Mouse (Mus musculus) thymus, postnatal 0 days (tissue): ENCODE data around the gene Dleu7. TPM values are rescaled to one million over a fixed set of nuclear protein-coding genes. Genes with fewer than 3 reads are reported as not detected.

Experiments used
- DNase-seq: peaks from one replicate; pipeline ENCODE4 v3.0.0-alpha.2; 2015; ENCODE audit warnings: low spot score
- polyA plus RNA-seq: library from polyadenylated mRNA; unstranded; fragments of >200 nt; fragmentation: Nextera tagmentation; extraction: Ambion mirVana; gene quantifications from 2 replicates; pipeline ENCODE4 v1.2.1, GENCODE M21; 2015

Gene Dleu7
- 5.6 and 6.4 TPM in 2 replicates for polyA plus RNA-seq

DNA sequence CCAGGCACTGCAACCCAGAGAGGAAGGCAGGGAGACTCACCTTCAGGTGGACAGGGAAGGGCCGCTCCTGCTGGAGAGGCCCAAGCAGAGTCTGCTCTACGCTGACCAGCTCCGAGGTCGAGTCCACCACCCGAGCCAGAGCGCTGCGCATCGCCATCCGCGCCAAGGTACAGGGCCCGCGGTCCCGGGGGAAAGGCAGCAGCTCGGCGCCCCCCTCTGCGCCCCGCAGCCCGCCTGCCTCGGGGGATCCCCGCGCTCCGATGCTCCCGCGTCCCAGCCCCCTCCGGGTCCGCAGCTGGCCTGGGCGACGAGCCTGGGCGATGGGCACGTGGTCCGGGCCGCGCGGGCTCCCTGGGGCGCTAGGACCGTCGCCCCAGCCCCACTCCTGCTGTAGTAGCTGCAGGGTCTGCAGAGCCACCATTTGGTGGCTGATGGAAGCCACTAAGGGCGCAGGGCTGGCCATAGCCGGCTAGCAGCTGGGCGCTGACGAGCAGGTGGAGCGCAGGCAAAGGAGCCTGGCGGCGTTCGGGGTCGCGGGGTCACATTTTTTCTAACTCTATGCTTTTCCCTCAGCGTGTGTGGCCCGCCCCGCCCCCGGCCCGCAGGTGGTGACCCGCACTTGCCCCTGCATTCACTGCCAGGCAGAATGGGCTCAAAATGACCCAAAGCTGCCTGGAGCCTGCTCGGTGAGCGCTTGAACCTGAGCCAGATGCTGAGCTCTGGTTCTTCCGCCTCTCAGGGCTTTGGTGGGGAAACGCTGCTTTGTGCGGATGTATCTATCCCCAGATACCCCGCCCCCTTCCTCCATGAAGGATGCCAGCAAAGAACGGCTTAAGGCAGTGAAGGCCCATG, at the start of gene Dleu7, which contains the start of gene Rnaseh2b:
Dleu7 (minus strand) TSS at position 560 of the 852 bp plus-strand sequence.
Rnaseh2b (plus strand) TSS at position 102 of the 852 bp plus-strand sequence.
- DNase-seq, result peak; percentile 71

DNA sequence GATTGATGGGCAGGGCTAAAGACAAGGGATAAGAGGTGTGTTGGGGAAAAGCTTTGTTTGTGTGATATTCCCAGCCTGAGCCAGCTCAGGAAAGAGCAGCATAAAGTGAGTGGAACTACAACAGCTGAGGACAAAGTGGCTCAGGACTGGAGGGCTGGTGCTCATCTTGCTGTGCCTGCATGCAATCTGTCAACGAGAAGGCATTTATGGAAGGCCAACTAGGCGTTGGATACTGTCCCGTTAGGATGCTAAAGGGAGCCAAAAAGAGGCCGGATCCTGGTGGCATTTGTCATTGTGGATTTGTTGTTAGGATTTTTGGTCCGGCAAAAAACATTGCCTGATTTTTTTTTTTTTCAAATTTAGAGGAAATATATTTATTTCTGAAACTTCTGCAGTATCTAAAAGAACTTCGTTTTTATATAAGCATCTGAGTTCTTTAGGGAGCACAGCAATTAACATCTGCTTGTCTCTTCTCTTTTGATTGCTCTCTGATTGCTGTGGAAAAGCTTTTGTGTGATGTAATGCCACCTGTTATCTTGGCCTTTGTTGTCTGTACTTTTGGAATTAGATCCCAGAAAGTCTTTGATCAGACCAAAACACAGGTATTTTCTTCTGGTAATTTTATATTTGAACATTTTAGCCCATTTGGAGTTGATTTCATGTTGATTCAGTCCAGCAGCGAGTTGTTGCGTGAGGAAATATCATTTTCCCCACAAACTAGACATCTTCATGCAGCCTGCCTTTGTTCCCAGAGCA, 49.2 kb upstream of the Dleu7 start:
- DNase-seq, result no peak

DNA sequence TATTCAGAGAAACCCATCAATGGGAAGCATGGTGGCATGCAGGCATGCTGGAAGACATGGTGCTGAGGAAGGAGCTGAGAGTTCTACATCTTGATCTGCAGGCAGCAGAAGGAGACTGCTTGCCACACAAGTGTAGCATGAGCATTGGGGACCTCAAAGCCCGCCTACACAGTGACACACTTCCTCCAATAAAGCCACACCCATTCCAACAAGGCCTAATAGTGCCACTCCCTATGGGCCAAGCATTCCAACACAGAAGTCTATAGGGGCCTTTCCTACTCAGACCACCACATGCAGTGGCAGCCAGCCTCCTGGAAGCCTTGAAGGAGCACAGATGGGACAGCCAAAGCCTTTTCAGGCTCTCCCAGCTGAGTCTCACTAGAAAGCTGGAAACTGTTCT, 46.3 kb upstream of the Dleu7 start:
- no peak for DNase-seq

DNA sequence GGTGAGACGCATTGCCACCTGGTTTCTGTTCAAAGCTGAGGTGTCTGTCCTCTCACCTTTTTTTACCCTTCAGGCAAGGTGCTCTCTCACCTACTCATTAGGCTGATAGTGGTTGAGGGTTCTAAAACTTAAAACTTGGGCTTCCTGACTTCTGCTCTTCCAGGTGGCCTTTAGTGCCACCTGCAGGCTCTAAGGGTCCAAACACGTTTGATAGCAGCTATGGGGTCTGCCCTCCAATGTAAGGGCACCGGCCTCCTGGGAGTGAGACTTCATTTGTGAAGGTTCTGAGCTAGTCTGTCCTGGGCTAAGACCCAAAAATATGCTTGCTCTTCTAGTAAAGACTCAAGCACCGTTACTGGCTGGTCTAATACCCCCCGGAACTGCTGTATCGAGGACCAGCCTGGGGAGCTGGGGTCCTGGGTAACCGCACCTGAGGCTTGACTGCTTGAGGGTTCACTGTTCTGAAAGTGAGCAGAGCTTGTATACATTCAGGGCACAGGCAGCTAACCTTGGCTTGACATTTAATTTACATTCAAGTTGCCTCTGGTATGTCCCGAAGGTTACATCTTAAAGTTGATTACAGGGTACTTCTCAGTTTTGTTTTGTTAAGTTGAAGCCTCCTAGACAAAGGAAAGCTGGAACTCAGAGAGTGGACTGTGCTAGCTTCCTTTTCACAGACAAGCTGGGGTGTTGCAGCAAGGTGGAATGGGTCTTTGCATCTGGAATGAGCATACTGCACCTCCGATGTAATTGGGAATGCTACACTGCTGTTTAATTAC, 41.3 kb upstream of the Dleu7 start:
- peak; percentile 57 for DNase-seq

DNA sequence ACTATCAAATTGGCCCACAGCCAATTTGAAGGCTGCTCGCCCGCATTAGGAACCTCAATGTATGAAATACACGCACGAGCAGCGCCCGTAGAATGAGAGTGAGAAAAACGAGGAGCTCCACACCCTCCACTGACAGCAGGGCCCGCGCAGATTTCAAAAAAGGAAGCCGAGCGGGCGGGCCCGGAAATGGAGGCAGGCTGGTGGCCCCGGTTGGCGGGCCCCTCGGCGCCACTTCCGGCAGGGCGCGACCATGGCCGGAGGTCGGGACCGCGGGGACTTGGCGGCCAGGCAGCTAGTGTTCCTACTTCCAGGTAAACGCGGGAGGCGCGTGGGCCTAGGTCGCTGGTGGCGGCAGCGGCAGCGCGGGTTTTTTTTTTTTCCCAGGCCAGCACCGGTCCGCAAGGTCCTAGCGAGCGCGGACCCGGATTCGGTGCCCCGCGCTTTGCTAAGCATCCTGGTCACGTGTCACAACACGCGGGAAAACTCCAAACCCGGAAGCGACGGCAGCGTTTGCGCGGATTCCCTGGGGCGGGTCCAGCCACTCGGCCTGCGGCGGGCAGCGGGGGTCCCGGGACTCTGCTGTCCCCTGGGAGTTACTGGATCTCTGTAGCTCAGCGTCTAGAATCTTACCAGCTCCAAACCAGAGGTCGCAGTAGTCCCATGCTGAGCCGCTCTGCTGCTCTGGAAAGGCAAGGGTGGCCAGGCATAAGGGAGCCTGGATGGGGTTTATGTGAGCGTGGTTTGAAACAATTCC, 39.2 kb upstream of the Dleu7 start:
- peak; percentile 87 for DNase-seq

DNA sequence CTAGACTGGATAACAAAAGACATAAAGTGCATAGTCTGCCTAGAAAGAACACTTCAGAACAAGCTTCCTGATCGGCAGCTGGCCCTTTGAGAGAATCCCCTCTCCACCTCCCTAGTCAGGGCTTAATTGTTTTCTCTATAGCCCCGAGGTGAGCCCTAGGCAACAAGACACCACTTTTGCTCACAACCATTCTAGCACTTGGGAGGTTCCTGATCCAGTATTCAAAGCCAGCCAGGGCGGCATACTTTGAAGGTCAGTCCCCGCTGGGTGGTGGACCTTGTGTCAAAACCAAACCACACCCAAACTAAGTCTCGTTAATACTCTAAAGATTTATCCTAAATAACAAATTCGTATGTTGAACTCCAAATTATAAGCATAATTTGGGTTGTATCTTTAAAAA, 38.6 kb upstream of the Dleu7 start:
- no peak for DNase-seq

DNA sequence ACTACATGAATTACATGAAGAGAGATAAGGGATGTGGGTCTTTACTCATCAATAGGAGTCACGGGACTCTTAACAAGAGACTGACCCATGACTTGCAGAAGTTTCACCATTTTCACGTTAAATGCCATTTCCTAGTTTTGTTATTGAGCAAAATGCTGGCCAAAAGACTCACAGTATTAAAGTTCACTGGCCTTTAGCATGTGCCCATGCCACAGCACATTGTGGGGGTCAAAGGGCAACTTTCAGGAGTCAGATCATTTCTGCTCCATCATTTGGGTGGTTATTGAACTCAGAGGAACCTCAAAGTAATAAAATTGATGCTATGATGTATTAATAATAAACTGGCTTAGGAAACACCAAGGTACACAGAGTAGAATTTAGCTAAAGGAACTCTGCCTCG, 36.8 kb upstream of the Dleu7 start:
- no peak for DNase-seq

DNA sequence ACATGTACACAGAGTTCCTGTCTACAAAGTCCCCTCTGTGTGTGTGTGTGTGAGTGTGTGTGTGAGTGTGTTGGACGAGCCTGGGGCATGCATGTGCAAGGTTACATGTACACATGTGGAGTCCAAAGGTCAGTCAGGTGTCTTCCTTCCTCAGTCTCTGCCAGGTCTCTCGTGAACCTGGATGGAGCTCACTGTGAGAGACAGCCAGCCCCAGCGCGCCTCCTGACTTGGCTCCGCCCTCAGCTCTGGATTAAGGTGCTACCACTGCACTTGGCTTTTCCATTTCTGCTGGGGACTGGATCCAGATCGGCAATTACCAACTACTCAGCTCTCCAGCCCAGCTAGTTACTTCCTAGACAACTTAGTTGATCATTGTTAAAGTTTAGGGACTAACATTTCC, 35.8 kb upstream of the Dleu7 start:
- DNase-seq, result no peak

DNA sequence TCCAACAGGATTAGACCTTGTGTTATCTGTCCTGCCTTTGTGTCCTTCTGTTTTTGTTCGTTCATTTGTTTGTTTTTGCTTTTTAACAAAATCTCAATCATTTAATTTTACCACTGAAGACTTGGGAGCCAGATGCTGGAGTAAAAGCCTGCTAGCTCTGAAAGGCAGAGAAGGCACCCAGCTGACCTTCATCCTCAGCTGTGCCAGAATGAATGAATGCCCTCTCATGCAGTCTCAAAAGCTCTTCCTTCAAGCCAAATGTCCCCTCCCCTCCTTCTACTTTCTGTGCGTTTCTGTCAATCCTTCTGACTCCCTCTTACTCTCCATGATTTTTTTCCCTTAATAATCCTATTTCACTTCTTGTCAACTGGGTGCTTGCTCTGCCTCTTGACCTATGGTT, 34.3 kb upstream of the Dleu7 start:
- DNase-seq, result no peak

DNA sequence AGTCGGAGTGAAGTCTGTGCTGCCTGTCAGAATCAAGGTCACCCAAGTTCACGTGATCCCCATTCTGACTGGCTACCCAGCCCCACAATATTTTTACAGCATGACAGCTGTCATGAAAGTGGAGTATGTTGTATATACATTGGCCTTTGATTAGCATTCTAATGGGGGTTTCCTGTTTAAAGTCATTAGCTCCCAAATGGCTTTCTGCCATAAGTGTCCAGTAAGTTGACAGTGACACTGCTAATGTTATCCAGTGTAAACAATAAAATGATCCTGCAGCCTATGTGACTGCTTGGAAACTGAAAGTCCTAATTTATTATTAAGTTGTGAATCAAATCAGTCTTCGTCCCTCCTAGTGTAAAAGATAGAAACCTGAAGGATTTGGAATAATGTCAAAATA, 33.2 kb upstream of the Dleu7 start:
- no peak for DNase-seq

DNA sequence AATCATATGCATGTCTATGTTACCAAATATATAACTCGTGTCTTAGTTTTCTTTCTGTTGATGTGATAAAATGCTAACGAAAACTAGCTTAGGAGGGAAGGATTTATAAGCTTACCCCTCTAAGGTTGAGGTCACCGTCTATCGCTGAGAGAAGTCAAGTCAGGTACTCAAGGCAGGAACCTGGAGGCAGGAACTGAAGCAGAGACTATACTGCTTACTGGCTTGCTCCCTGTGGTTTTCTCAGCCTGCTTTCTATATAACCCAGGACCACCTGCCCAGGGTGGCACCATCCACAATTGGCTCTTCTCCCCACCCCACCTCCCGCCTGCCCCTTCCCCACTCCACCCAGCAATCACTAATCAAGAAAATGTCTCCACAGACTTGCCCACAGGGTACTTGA, 32.1 kb upstream of the Dleu7 start:
- no peak for DNase-seq

DNA sequence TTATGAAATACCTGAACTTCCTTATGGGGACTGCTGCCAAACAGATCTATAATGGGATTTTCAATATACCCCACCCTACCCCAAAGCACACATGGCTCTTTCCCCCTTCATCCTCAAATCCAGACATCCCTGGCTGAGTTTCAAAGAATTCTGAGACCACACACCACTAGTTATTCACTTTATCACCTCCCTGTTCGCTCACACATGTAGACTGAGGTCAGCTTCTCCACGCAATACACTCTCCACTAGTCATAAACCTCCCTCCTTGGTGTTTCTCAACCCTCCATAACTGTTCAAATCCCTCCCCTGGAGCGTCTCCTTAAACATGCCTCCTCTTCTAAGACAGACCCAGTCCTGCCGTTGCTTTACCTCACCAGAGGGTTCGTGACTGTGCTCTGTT, 30.6 kb upstream of the Dleu7 start:
- no peak for DNase-seq

DNA sequence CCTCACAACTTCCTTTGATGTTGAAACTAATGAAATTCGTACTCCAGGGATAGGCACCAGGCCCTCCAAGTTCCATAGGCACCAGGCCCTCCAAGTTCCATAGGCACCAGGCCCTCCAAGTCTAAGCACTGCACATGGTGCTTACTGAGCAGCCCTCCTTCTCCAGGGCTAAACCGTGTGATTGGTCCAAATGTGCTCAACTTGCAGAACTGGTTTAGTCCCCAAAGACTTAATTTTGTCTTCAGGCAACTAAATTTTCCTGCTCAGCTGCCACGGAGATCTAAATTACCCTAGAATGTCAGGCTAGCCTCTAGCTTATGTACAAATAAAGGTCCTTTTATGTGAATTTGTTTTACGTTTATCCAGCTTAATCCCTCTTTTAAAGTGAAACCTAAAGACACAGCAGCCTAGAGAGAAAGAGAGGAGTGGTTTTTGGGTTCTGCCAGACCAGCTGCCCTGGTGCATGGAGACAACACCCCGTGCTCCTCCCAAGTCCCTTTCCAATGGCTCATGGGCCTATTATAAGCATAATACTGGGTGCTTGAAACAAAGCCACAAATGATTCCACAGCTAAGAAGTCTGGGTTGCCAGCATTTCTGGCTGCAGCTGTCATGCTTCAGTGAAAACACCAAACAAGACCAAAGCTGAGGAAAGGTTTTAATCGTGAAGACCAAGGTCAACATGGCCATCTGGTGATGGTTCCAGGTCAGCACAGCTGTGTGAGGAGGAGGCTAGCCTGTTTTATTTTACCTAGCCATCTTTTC, 29.9 kb upstream of the Dleu7 start:
- DNase-seq, result no peak

DNA sequence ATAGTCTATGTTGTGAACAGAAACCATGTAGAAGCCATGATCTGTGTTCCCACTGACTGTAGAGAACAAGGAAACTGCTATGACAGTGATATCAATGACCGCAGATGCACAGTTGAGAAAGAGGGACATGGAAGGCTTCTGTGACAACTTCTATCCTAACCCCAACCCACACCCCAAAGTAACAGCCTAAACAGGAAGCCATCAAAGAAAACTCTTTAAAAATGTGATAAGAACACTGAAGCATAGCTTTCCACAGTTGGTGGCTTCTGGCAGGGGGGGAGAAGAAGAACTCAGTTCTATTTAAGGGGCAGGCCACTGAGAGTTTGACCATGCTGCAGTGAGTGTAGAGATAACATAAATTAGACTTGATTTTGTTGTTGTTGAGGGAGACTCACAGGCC, 18.8 kb upstream of the Dleu7 start:
- peak; percentile 42 for DNase-seq

DNA sequence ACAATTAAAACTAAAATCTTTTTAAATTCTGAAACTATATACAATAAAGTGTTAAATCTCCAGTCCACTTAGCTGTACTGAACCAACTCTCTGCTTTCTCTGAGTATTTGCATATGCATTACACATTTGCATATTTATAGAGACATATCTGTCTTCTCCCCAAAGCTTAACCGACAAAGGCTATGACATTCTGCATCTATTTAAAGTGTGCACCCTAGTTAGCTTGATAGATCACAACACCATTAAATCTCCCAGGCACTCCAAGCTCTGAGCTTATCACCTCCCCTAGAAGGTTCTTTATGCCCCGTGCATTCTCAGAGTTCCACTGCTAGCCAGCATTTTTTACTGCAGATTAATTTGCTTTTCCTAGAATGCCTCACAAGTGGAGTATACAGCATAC, 16.2 kb upstream of the Dleu7 start:
- no peak for DNase-seq

DNA sequence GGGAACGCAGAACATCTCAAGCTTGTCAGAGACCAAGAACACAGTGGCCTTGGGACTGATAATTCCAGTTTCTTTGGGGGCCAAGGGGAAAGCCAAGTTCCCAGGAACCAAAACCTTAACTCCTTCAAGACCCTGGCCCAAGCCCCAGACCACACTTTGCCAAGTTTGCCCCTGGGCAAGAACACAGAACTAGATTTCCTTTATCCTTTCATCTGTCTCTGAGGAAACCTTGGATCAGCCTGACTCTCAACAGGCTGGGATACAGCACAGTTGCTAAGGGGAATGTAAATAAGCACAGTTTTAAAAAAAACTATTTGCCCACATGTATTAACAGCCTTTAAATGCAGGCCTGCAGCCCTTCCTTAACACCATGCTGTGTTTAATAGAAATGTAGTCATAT, 14.7 kb upstream of the Dleu7 start:
- DNase-seq, result no peak

DNA sequence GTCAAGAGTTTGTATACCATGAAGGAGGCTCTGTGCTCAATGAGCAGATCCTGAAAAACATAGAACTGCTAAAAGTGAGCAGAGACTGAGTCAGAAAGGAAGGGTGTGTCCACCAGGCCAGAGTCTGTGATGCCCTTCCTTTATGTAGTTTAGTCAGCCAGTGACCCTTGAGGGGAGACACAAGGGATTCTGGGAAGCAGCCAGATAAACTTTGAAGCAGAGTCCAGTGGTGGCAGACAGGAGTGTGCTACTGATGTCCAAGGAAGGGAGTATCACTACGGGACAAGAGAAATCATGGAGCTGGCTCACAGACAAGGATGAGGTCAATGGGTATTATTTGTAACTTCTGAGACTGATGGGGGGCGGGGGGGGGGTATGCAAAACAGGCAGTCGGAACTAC, 7.2 kb upstream of the Dleu7 start:
- no peak for DNase-seq

DNA sequence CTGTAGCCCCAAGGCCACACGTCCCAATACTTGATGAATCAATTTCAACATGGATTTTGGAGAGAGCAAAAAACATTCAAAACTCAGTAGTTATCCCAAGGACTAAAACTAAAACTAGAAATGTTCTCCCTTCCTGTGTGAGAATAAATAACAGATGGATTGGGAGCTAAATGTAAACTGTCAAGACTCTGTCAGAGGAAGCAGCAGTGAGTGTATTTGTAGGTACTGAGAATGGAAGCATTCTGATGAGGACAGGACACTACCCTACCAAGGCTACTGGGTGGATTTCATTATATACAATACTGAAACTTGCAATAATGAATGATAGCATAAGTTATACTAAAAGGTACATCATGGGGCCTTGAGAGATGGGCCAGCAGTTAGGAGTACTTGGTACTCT, 6.0 kb upstream of the Dleu7 start:
- DNase-seq, result no peak

DNA sequence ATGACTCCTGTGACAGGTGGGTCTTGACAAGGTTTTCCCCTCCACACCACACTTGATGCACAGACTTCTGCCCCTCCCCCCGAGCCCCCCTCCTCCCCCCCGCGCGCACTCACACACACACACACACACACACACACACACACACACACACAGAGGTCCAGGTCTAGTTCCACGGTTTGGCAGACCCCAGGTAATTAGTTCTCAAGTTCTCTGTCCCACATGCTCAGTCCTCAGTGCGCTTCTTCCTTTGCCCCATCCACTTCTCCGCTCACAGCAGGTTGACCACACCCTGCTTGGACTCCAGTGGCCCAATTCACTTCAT, 720 bp downstream of the Dleu7 start:
- no peak for DNase-seq

DNA sequence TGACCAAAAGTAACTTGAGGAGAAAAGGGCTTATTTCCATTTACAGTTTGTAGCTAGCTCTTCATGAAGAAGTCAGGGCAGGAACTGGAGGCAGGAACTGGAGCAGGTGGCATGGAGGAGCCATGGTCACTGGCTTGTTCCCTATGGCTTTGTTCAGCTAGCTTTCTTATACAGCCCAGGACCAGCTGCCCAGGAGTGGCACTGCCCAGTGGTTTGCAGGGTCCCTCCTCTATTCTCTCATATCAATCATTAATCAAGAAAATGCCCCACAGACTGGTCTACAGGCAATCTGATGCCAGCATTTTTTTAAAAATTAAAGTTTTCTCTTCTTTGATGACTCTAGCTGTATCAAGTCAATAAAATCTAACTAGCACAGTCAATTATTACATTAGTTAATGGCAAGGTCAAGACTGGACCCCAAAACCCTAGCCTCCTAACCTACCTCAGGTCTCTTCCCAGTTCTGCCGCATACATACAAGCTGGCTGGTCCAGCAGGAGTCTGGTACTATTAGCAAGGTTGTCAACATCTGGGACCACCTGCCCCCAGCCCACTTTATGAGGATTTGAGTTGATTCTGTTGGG, 1.4 kb downstream of the Dleu7 start:
- DNase-seq, result no peak
